Mouse (Mus musculus) liver (tissue): ENCODE measurements around the gene Papolb.

ENCODE experiments used
- DNase-seq: peaks from one replicate; pipeline ENCODE4 v3.0.0-alpha.2; 2020; ENCODE audit warnings: mixed read lengths

The Papolb gene

GRCm38 (mm10) chr5:142518973-142519372 lies 10.9 kb downstream of the Papolb start:
- peak; percentile 18 for DNase-seq

GRCm38 (mm10) chr5:142512112-142512511 lies 17.8 kb downstream of the Papolb start:
- DNase-seq = no peak

GRCm38 (mm10) chr5:142510061-142510414 lies 19.8 kb downstream of the Papolb start:
- DNase-seq = no peak

- DNase-seq = no peak
Measured at GRCm38 (mm10) chr5:142509141-142510060, 20.5 kb downstream of the Papolb start.

- DNase-seq = peak; percentile 19
Measured at GRCm38 (mm10) chr5:142505695-142506423, 24.0 kb downstream of the Papolb start.

- no peak for DNase-seq
Measured at GRCm38 (mm10) chr5:142504175-142504574, 25.7 kb downstream of the Papolb start.

- peak; percentile 78 for DNase-seq
Measured at GRCm38 (mm10) chr5:142502414-142502813, 27.5 kb downstream of the Papolb start.

GRCm38 (mm10) chr5:142500918-142501317 lies 29.0 kb downstream of the Papolb start:
- DNase-seq = no peak

GRCm38 (mm10) chr5:142498964-142499363 lies 30.9 kb downstream of the Papolb start:
- DNase-seq = peak; percentile 30

- no peak for DNase-seq
Measured at GRCm38 (mm10) chr5:142495321-142496096, 34.4 kb downstream of the Papolb start.

GRCm38 (mm10) chr5:142493307-142493706 lies 36.6 kb downstream of the Papolb start:
- DNase-seq = no peak

GRCm38 (mm10) chr5:142489955-142490707 lies 39.7 kb downstream of the Papolb start:
- no peak for DNase-seq

- no peak for DNase-seq
Measured at GRCm38 (mm10) chr5:142486654-142487053, 43.2 kb downstream of the Papolb start.

- DNase-seq = no peak
Measured at GRCm38 (mm10) chr5:142483581-142483980, 46.3 kb downstream of the Papolb start.

GRCm38 (mm10) chr5:142482512-142482911 lies 47.4 kb downstream of the Papolb start:
- DNase-seq = peak; percentile 57

GRCm38 (mm10) chr5:142478829-142479435 lies 50.9 kb downstream of the Papolb start:
- peak; percentile 81 for DNase-seq

GRCm38 (mm10) chr5:142477866-142478615 lies 51.8 kb downstream of the Papolb start:
- no peak for DNase-seq

GRCm38 (mm10) chr5:142477346-142477745 lies 52.5 kb downstream of the Papolb start:
- DNase-seq = no peak
